Mouse (Mus musculus) C2C12 (cell line): ENCODE measurements at regions not wholly inside any gene's neighbourhood (a gene's known extent, or its start where the extent isn't known, plus 50 kb on each side); places are given as distances from the start of the nearest gene placed in this dataset.

Experiments
- CEBPB ChIP-seq: IDR thresholded peaks from one replicate; pipeline ENCODE4 v1.6.1; 2011; ENCODE audit warnings: low read depth, mild to moderate bottlenecking, control low read depth, moderate library complexity
- CTCF ChIP-seq: IDR thresholded peaks from one replicate; pipeline ENCODE4 v1.5.1; 2011; ENCODE audit not compliant: control insufficient read depth, insufficient read depth, insufficient read length
- MAX ChIP-seq: IDR thresholded peaks from one replicate; pipeline ENCODE4 v1.6.1; 2011; ENCODE audit warnings: mild to moderate bottlenecking, control low read depth

DNA sequence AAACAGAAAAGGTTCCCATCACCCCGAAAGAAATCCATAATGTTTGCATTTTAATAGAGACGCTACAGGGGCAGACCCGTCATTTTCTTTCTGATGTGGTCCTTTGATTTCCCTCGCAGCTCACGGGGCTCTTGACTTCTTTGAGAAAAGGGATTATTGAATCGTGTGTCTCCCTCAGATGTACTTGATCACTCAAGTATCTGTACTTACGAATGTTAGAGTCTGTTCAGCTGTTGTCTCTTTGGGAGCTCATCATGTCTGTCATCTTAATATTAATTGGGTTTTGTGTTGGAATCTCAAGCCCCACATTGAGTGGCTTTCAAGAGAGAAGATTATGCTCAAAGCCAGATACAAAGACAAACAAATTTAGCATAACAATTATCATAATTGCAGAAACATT lies 523.0 kb upstream of the Sall1 start:
- TF ChIP-seq MAX (no peak), CTCF (no peak), CEBPB (no peak)
